Mouse (Mus musculus) MEL (cell line): ENCODE results near the gene Klhl26. TPM values are rescaled to one million over a fixed set of nuclear protein-coding genes. Genes with fewer than 3 reads are reported as not detected.

Experiments
- DNase-seq: peaks from one replicate; pipeline ENCODE4 v3.0.0; 2011; ENCODE audit warnings: low read depth, low spot score
- H3K27ac ChIP-seq: 2 replicates; pipeline ENCODE4 v1.5.1; 2012; ENCODE audit warnings: low read depth, mild to moderate bottlenecking, control low read depth, low read length, moderate library complexity; ENCODE audit not compliant: control insufficient read depth
- H3K27me3 ChIP-seq, 2 experiments: fragments of 150-350 bp in 1 of 2; sonication (generic) in 1 of 2; 2 replicates each; pipeline ENCODE4 v1.6.1; 2012; ENCODE audit warnings: low read length in 2 of 2, mild to moderate bottlenecking in 2 of 2, improper control_type of control experiment in 1 of 2, moderate library complexity in 1 of 2; ENCODE audit not compliant: insufficient read depth in 2 of 2, control insufficient read depth in 1 of 2
- H3K36me3 ChIP-seq, 2 experiments: 2 replicates each; pipeline ENCODE4 v1.6.1; 2012 to 2014; ENCODE audit warnings: low read length in 2 of 2, improper control_type of control experiment in 1 of 2, inconsistent platforms in 1 of 2, mild to moderate bottlenecking in 1 of 2; ENCODE audit not compliant: insufficient read depth in 2 of 2, control insufficient read depth in 1 of 2
- H3K4me1 ChIP-seq, 2 experiments: fragments of 150-350 bp in 1 of 2; sonication (generic) in 1 of 2; 2 replicates each; pipeline ENCODE4 v1.6.1; 2012; ENCODE audit warnings: low read length in 2 of 2, improper control_type of control experiment in 1 of 2, mild to moderate bottlenecking in 1 of 2; ENCODE audit not compliant: insufficient read depth in 2 of 2, control insufficient read depth in 1 of 2
- H3K4me3 ChIP-seq, 2 experiments: fragments of 150-350 bp in 1 of 2; sonication (generic) in 1 of 2; 2 replicates each; pipeline ENCODE4 v1.5.1; 2012; ENCODE audit warnings: low read depth in 2 of 2, low read length in 2 of 2, mild to moderate bottlenecking in 2 of 2, moderate library complexity in 2 of 2, control low read depth in 1 of 2, improper control_type of control experiment in 1 of 2; ENCODE audit not compliant: control insufficient read depth in 1 of 2, insufficient read depth in 1 of 2
- H3K79me2 ChIP-seq: 2 replicates; pipeline ENCODE4 v1.6.1; 2012; ENCODE audit warnings: mild to moderate bottlenecking, low read length, moderate library complexity; ENCODE audit not compliant: control insufficient read depth, poor library complexity, insufficient read depth
- H3K9ac ChIP-seq: 2 replicates; pipeline ENCODE4 v1.6.1; 2012; ENCODE audit warnings: low read depth, mild to moderate bottlenecking, control low read depth, low read length, moderate library complexity; ENCODE audit not compliant: control insufficient read depth, poor library complexity, severe bottlenecking
- H3K9me3 ChIP-seq: fragments of 150-350 bp; sonication (generic); replicated peaks from 2 replicates; pipeline ENCODE4 v1.6.1; 2012; ENCODE audit warnings: mild to moderate bottlenecking, low read length, improper control_type of control experiment, moderate library complexity; ENCODE audit not compliant: insufficient read depth
- CHD1 ChIP-seq: IDR thresholded peaks from 2 replicates; pipeline ENCODE4 v1.6.1; 2012; ENCODE audit warnings: low read depth, mild to moderate bottlenecking, inconsistent platforms, low read length, improper control_type of control experiment
- CHD2 ChIP-seq: IDR thresholded peaks from 2 replicates; pipeline ENCODE4 v1.6.1; 2011; ENCODE audit warnings: low read length, improper control_type of control experiment
- CTCF ChIP-seq, 3 experiments: IDR thresholded peaks in 2 of 3; conservative IDR thresholded peaks in 1 of 3; 2 replicates each; pipeline ENCODE4 v1.5.1; 2011 to 2012; ENCODE audit warnings: low read length in 3 of 3, low read depth in 2 of 3, mild to moderate bottlenecking in 2 of 3, improper control_type of control experiment in 1 of 3, inconsistent platforms in 1 of 3, mixed read lengths in 1 of 3, moderate library complexity in 1 of 3; ENCODE audit not compliant: control insufficient read depth in 1 of 3, insufficient read depth in 1 of 3, poor library complexity in 1 of 3, severe bottlenecking in 1 of 3
- E2F4 ChIP-seq: IDR thresholded peaks from 2 replicates; pipeline ENCODE4 v1.6.1; 2011; ENCODE audit warnings: low read depth, low read length, improper control_type of control experiment, borderline replicate concordance
- ELF1 ChIP-seq: IDR thresholded peaks from 2 replicates; pipeline ENCODE4 v1.6.1; 2014; ENCODE audit warnings: low read depth, mild to moderate bottlenecking, inconsistent platforms, low read length, improper control_type of control experiment, moderate library complexity
- EP300 ChIP-seq, 2 experiments: IDR thresholded peaks; 2 replicates each; pipeline ENCODE4 v1.6.1; 2011; ENCODE audit warnings: improper control_type of control experiment in 2 of 2, low read length in 2 of 2, low read depth in 1 of 2, mild to moderate bottlenecking in 1 of 2
- ETS1 ChIP-seq: IDR thresholded peaks from 2 replicates; pipeline ENCODE4 v1.6.1; 2012; ENCODE audit warnings: low read depth, mild to moderate bottlenecking, inconsistent platforms, low read length, improper control_type of control experiment, moderate library complexity
- GATA1 ChIP-seq: IDR thresholded peaks from 2 replicates; pipeline ENCODE4 v1.6.1; 2011; ENCODE audit warnings: low read depth, low read length, improper control_type of control experiment
- HCFC1 ChIP-seq: IDR thresholded peaks from 2 replicates; pipeline ENCODE4 v1.6.1; 2012; ENCODE audit warnings: low read depth, mild to moderate bottlenecking, inconsistent platforms, low read length, improper control_type of control experiment, moderate library complexity
- KAT2A ChIP-seq: conservative IDR thresholded peaks from 2 replicates; pipeline ENCODE4 v1.6.1; 2012; ENCODE audit warnings: low read depth, low read length, improper control_type of control experiment, inconsistent platforms
- MAX ChIP-seq: IDR thresholded peaks from 2 replicates; pipeline ENCODE4 v1.6.1; 2011; ENCODE audit warnings: low read length, improper control_type of control experiment
- MAZ ChIP-seq: IDR thresholded peaks from 2 replicates; pipeline ENCODE4 v1.6.1; 2012; ENCODE audit warnings: low read depth, mild to moderate bottlenecking, inconsistent platforms, low read length, improper control_type of control experiment
- MXI1 ChIP-seq: IDR thresholded peaks from 2 replicates; pipeline ENCODE4 v1.6.1; 2011; ENCODE audit warnings: mild to moderate bottlenecking, low read depth, low read length, improper control_type of control experiment
- NRF1 ChIP-seq: IDR thresholded peaks from 2 replicates; pipeline ENCODE4 v1.6.1; 2014; ENCODE audit warnings: low read depth, mild to moderate bottlenecking, inconsistent platforms, low read length, improper control_type of control experiment, moderate library complexity; ENCODE audit not compliant: poor library complexity, insufficient read depth, severe bottlenecking
- POLR2AphosphoS2 ChIP-seq: IDR thresholded peaks from 2 replicates; pipeline ENCODE4 v1.6.1; 2011; ENCODE audit warnings: low read length, improper control_type of control experiment
- POLR2AphosphoS5 ChIP-seq: IDR thresholded peaks from 2 replicates; pipeline ENCODE4 v1.6.1; 2012; ENCODE audit warnings: low read depth, borderline replicate concordance, mild to moderate bottlenecking, inconsistent platforms, low read length, moderate library complexity, mixed read lengths
- RAD21 ChIP-seq: IDR thresholded peaks from 2 replicates; pipeline ENCODE4 v1.6.1; 2011; ENCODE audit warnings: mild to moderate bottlenecking, low read depth, low read length, improper control_type of control experiment
- RCOR1 ChIP-seq: IDR thresholded peaks from 2 replicates; pipeline ENCODE4 v1.6.1; 2012; ENCODE audit warnings: low read depth, mild to moderate bottlenecking, inconsistent platforms, low read length, improper control_type of control experiment
- SMC3 ChIP-seq: IDR thresholded peaks from 2 replicates; pipeline ENCODE4 v1.6.1; 2011; ENCODE audit warnings: low read depth, low read length, improper control_type of control experiment
- TAL1 ChIP-seq: IDR thresholded peaks from 2 replicates; pipeline ENCODE4 v1.6.1; 2012; ENCODE audit warnings: mild to moderate bottlenecking, inconsistent platforms, low read length, moderate library complexity, mixed read lengths
- TBP ChIP-seq: IDR thresholded peaks from 2 replicates; pipeline ENCODE4 v1.8.0; 2011; ENCODE audit warnings: low read depth, low read length, improper control_type of control experiment
- TCF12 ChIP-seq: IDR thresholded peaks from 2 replicates; pipeline ENCODE4 v1.6.1; 2014; ENCODE audit warnings: low read depth, mild to moderate bottlenecking, inconsistent platforms, low read length, improper control_type of control experiment, moderate library complexity
- UBTF ChIP-seq: IDR thresholded peaks from 2 replicates; pipeline ENCODE4 v1.6.1; 2012; ENCODE audit warnings: low read depth, mild to moderate bottlenecking, inconsistent platforms, low read length, improper control_type of control experiment, moderate library complexity, borderline replicate concordance; ENCODE audit not compliant: insufficient read depth
- USF1 ChIP-seq: IDR thresholded peaks from 2 replicates; pipeline ENCODE4 v1.6.1; 2014; ENCODE audit warnings: low read depth, mild to moderate bottlenecking, inconsistent platforms, low read length, improper control_type of control experiment, moderate library complexity
- ZC3H11A ChIP-seq: IDR thresholded peaks from 2 replicates; pipeline ENCODE4 v1.6.1; 2012; ENCODE audit warnings: low read depth, mild to moderate bottlenecking, inconsistent platforms, low read length, improper control_type of control experiment
- ZKSCAN1 ChIP-seq: IDR thresholded peaks from 2 replicates; pipeline ENCODE4 v1.6.1; 2012; ENCODE audit warnings: low read depth, mild to moderate bottlenecking, inconsistent platforms, low read length, improper control_type of control experiment, moderate library complexity
- polyA plus RNA-seq, 2 experiments: library from polyadenylated mRNA; stranded (reverse) in 1 of 2; unstranded in 1 of 2; fragments of >175 nt in 1 of 2; fragments of >200 nt in 1 of 2; gene quantifications; 2 replicates each; pipeline versions ENCODE4 v1.2.1 to v1.2.4; 2012; ENCODE audit warnings: low replicate concordance in 2 of 2, low read depth in 1 of 2; ENCODE audit not compliant: insufficient read length in 2 of 2, insufficient read depth in 1 of 2, missing spikeins in 1 of 2
- total RNA-seq: library from RNA; depleted of rRNA; stranded (reverse); fragments of 300-350 nt; gene quantifications from 2 replicates; pipeline ENCODE4 v1.2.3, GENCODE M21; 2012

The Klhl26 gene
- total and polyA plus RNA-seq, 3 experiments = 8.0 to 11.4 TPM; not detected in 1

DNA sequence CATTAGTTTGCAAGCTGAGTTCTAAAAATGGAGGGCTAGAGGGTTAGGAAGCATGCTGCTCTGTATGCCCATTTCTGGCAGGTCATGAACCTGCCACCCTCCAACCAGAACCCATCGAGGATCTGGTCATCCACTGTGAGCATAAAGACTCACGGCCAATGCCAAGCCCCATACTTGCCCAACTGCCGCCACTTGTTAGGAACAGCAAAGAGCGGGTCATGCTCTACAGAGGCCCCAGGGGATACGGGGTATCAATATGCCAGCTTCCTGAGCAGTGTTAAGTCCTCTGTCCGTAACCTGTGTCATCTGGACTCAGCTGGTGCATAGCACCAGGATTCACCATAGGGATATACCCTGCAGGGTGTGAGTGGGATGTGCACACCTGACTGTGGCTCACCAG, 12.6 kb downstream of the Klhl26 start:
- no peaks in the 10 kb centered on the region; a peak in 1 of 4 replicates for H3K36me3 ChIP-seq

DNA sequence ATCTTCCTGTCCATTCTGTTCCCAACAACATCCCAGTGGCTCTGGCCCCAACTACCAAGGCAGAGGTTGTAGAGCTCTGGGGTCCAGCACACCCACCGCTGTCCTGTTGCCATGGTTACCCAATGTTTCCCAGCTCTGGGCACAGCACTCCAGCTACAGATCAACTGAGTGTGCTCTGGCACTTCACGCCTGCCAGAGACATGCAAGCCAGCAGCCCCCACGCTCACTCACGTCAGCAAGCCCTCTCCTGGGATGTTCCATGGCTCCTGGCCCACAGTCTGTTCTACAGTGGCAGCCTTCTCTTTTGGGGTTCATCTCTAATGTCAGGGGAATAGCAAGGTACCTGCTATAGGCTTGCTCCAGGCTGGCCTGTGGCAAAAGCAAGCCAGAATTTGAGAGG, 13.5 kb downstream of the Klhl26 start:
- TF ChIP-seq EP300 (IDR thresholded peaks at IDR 0.05; ENCODE audit: low read depth in 1 of 2, low read length in 2 of 2) (no peak), MXI1 (no peak), ETS1 (no peak), CHD2 (no peak), GATA1 (no peak), TAL1 (no peak)
- H3K9ac ChIP-seq = no peak overlapping the region
- no peak overlapping the region for H3K27ac ChIP-seq
- no peaks in the 10 kb centered on the region; a peak in 1 of 4 replicates for H3K36me3 ChIP-seq
- H3K4me3 ChIP-seq = no peak overlapping the region
- no peaks in the 10 kb centered on the region for H3K79me2 ChIP-seq
- no peaks in the 10 kb centered on the region for H3K27me3 ChIP-seq
- no peaks in the 10 kb centered on the region for H3K4me1 ChIP-seq
- no peak for DNase-seq
- H3K9me3 ChIP-seq = no peaks in the 10 kb centered on the region

More for the DNA sequence above, 12.6 kb downstream of the Klhl26 start:
- H3K4me1 ChIP-seq = peaks cover 0 to 1% of the 10 kb centered on the region in 2 experiments; a peak in 1 of 4 replicates
- H3K4me3 ChIP-seq = no peak overlapping the region
- no peaks in the 10 kb centered on the region for H3K9me3 ChIP-seq
- H3K9ac ChIP-seq = no peak overlapping the region
- no peak for DNase-seq
- no peak overlapping the region for H3K27ac ChIP-seq
- no peaks in the 10 kb centered on the region for H3K27me3 ChIP-seq
- TF ChIP-seq MAZ (no peak), SMC3 (no peak), RAD21 (no peak), TCF12 (no peak), GATA1 (no peak), MAX (no peak), USF1 (no peak), RCOR1 (no peak), ZC3H11A (no peak), CHD1 (no peak), KAT2A (no peak), EP300 (IDR thresholded peaks at IDR 0.05; ENCODE audit: low read depth in 1 of 2, low read length in 2 of 2) (no peak), POLR2AphosphoS2 (no peak)
- H3K79me2 ChIP-seq = 0 out of 2 replicates have a peak, but pooled peaks cover 1% of the 10 kb centered on the region

DNA sequence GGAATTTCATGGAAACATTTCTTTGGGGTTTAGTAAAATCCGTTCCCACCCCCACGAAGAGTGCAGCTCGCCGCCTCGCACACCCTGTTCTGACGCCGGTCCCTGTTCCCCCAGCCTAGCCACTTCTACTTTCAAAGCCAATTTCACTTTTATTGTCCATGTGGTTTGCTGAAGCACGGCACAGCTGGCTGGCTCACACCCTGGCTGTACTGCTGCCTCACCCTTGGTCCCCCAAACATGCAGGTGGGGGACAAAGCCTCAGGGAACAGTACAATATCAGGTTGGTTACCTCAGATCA, 14.3 kb downstream of the Klhl26 start:
- H3K9me3 ChIP-seq = no peaks in the 10 kb centered on the region
- H3K27ac ChIP-seq = no peak overlapping the region
- no peak for TF ChIP-seq UBTF
- no peak for TF ChIP-seq TBP
- TF ChIP-seq TCF12 = no peak
- no peak for TF ChIP-seq ZKSCAN1
- TF ChIP-seq USF1 = no peak
- TF ChIP-seq RAD21 = no peak
- no peak for TF ChIP-seq MAX
- TF ChIP-seq RCOR1 = no peak
- no peak for TF ChIP-seq ZC3H11A
- no peak for TF ChIP-seq SMC3
- no peak for TF ChIP-seq E2F4
- TF ChIP-seq NRF1 = no peak
- TF ChIP-seq CHD2 = no peak
- TF ChIP-seq HCFC1 = no peak
- no peak for TF ChIP-seq CTCF (IDR thresholded peaks at IDR 0.05 in 2 of 3, conservative IDR thresholded peaks at IDR 0.05 in 1 of 3; ENCODE audit: control insufficient read depth in 1 of 3, insufficient read depth in 1 of 3, low read depth in 2 of 3, low read length in 3 of 3, poor library complexity in 1 of 3, severe bottlenecking in 1 of 3)
- TF ChIP-seq CHD1 = no peak
- no peak for TF ChIP-seq ELF1
- no peak for TF ChIP-seq POLR2AphosphoS5
- TF ChIP-seq TAL1 = no peak
- TF ChIP-seq KAT2A = no peak
- H3K79me2 ChIP-seq = no peaks in the 10 kb centered on the region
- H3K4me1 ChIP-seq = no peaks in the 10 kb centered on the region
- no peak overlapping the region for H3K4me3 ChIP-seq
- no peaks in the 10 kb centered on the region for H3K27me3 ChIP-seq
- DNase-seq = no peak
- H3K9ac ChIP-seq = no peak overlapping the region
- H3K36me3 ChIP-seq = no peaks in the 10 kb centered on the region; a peak in 1 of 4 replicates
